Mouse (Mus musculus): Measurements from ENCODE around the gene Gpr160. TPM values are rescaled to one million over a fixed set of nuclear protein-coding genes. Genes with fewer than 3 reads are reported as not detected.
"Not testable (repeated sequence)": the region's sequence is repeated elsewhere in the genome, so short reads cannot be mapped to it uniquely, and the experiment has no call there.

The Gpr160 gene
- 1 to 10 TPM in 3 of 4 experiments, under 1 TPM in 1; 0.43 to 3.3 (median 2.2) TPM for total RNA-seq (2022)

DNA sequence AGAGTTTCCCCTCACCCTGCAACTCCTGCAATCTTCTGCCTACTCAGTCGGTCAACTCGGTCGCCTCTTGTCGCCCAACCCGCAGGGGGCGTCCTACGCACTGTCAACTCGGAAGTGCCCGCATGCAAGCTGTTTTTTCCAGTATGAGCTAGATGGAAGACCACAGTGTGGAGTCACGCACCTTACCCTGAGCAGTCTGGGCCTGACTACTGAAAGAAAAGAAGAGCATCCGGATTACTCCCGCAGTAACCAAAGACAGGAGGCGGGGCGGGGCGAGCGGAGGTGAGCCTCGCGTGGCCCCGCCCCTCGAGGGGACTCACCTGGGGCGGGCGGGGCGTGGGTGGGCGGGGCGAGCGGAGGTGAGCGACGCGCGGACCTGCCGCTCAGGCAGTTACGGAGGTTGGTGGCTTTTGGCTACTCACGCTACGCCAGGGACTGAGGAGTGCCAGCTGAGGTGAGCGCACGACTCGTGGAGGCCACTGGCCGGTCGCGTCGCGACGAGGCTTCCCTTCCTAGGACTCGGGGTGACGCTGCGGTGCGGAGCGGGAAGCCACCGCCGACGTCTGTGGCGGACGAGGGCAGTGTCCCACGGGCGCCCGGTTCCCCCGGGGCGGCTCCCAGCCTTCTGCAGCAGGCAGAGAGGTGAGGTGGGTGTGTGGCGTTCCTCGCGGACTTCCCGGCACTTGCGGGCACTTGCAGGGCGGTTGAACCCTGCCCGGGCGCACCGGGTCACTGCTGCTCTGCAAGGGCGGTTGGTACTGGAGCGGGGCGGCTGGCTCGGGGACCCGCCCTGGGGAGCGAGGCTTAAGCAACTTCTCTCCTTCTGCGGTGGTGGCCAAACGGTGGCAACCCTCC, at the start of gene Gpr160:
Gpr160 (plus strand) TSS at position 347 of the 855 bp plus-strand sequence.
- DNase-seq (ENCODE audit: low spot score in 2 of 2), result peak; percentile 22 to 59

DNA sequence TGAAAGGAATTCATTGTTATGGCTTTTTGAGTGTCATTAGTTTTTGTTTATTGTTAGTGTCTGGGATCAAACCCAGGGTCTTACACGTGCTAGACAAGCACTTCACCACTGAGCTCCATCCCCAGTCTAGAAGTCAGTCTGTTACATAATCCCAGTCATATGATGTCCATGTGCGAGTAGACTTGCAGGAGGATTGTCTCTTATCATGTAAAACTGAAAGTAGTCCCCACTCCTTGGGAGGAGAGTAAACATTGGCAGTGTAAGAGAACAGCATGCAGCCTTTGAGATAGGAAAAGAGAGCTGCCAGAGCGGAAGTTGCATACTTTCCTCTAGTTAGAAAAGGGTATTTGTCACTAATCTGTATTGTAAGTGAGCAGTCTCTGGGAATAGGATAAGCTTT, 42.9 kb upstream of the Gpr160 start:
- DNase-seq (ENCODE audit: low spot score in 2 of 2), result no peak

DNA sequence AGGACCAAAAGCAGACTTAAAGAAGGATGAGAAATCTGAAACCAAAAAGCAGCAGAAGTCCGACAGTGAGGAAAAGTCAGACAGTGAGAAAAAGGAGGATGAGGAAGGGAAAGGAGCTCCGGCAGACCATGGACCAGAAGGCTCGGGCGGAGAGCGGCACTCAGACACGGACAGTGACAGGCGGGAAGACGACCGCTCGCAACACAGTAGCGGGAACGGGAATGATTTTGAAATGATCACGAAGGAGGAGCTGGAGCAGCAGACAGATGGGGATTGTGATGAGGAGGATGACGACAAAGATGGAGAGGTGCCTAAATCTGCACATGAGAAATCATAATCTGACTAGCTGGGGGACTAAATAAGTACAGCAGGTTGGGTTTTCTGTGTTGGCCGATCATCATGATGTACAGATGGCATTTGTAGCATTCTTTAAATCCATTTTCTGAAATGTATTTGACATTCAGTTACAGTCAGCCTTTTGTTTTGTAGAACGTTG, 37.1 kb upstream of the Gpr160 start:
- DNase-seq (ENCODE audit: low spot score in 2 of 2), result peak; percentile 15 to 22

DNA sequence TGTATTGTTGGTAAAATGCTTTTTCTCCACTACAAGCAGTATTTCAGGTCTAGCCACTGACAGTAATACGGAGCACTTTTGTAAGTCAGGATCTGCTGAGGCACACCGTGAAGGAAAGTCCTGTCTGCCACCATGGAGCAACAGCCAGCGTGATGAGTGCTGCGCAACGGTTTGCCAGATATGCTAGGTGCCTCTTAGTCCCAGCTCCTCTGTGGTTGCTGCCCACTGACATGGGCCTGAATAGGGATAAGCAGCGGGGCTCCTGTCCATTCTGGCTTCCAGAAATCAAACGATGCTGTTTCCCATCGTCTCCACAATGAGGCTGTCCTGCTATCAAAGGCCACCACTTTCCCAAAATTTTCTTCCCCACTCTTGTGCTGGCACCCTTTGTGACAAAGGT, 33.6 kb upstream of the Gpr160 start:
- DNase-seq (ENCODE audit: low spot score in 2 of 2), result no peak

DNA sequence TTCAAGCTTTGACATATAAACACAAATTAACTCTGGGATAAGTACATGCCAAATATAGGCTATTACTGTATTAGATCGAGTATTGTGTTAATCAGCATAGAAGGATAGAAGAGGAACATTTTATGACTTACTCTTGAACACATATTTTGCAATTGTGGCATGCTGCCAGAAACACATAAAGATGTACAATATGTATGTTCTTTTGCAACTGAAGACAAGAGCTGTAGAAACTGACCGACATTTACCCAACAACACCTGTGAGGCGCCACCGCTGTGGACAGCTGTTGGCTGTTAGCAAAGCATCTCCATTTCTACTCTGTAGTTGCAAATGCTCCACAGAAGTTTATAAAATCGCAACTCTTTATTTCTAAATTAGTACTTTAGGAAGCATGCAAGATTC, 29.7 kb upstream of the Gpr160 start:
- no peak for DNase-seq (ENCODE audit: low spot score in 2 of 2)

DNA sequence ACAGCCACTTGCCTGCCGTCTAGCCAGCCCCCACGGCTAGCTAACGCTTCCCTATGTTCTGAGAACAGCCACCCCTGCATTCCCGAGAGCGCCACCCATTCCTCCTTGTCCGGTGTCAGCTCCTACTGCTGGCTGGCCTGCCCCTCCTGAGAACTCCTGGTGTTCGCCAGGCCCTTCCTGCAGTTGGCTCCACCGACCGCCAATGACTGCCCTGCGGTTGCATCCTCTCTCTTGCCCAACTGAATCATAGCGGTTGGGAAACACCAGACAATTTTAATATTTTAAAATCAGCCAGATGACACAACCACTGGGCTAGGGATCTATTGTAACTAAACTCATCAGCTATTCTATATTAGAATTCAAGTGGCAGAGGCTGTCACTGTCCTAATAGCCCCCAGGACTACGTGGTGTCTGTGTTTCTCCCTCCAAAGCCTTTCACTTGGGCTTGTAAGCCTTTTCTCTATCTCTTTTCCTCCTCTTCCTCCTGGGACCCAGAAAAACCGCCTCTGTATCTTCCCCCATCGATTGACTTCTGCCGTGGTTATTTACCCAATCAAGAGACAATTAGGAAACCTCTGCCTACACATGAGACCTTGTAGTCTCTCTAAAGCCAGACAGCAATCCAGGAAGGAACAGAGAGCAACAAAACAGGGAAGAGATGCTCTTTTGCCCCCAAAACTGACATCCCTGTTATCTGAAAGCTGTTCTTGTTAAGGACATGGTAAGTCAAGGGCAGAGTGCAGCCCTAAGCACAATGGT, 23.7 kb upstream of the Gpr160 start:
- no peak for DNase-seq (ENCODE audit: low spot score in 2 of 2)

DNA sequence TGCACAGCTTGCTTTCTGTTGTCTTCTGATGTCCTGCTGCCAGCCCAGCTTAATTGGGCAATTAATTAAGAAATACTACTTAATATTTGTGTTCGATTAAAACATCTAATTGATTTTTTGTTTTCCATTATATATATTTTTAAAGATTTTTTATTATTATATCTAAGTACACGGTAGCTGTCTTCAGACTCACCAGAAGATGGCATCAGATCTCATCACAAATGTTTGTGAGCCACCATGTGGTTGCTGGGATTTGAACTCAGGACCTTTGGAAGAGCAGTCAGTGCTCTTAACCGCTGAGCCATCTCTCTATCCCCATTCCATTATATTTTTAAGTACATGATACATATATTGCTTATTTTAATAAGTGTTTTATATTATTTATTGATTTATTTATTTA, 22.5 kb upstream of the Gpr160 start:
- DNase-seq (ENCODE audit: low spot score in 2 of 2), result no peak

DNA sequence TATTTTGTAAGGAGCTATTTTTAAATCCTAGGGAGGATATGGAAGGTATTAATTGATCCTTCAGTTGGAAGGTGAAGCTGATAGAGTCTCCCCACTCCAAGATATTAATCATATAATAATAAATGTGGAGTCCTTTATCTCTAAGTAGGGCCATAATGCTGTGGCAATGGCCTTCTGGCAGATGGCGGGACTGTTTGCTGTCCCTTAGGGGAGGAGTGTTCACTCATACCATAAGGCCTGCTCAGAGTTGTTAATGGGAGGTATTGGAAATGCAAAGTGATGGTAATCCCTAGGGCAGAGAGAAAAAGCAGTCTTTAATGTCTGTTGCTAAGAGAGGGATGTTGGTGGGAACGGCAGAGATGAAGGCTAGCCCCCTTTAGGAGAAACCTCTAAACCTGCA, 10.0 kb upstream of the Gpr160 start:
- DNase-seq (ENCODE audit: low spot score in 2 of 2), result no peak

DNA sequence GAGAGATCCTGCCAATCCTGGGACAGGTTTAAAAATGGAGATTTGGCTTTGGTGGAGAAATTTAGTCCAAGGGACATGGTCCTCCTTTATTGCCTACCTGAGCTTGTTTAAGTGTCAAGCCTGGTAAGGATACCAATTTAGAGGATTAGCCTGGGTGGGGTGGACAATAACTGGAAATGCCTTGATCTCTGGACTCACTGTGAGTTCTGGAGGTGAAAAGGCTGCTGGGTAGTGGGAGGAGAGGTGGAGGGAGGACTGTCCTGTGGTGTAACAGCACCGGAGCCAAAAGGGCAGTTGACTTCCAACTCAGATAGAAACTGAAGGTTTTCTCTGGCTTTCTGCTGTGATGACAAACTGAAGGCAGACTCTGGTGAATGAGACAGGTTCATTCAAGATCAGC, 8.3 kb upstream of the Gpr160 start:
- no peak for DNase-seq (ENCODE audit: low spot score in 2 of 2)

DNA sequence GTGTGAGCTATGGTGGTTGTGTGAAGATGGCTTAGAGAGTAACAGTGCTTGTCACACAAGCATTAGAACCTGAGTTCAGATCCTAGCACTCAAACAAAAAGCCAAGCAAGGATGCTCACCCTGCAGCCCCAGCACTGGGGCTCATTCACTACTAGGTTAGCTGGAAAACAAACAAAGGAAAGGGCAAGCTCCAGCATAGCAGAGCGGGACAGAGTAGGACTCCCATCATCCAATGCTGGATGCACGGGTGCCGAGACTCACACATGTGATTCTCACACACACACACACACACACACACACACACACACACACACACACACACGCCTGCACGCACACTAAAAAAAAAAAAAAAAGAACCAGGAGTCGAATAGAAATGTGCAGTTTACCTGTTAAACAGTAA, 4.3 kb upstream of the Gpr160 start:
- no peak for DNase-seq (ENCODE audit: low spot score in 2 of 2)

DNA sequence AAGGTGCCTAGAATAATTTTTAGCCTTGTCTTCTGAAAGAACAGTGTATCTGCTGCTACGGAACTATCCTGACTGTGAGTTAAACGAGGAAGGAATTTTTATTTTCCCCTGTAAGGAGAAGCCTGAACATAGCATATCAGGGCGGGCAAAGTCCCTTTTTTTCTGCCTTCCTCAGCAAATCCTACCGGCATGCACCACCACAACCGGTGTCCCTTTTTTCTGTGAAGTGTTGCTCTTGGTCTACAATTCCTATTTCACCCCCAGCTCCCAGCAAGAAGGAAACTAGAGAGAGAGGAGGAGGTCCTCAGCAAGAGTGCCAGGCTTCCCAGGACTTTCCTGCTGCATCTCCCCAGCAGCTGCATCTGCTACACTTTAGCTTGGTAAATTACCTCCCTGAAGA, 2.2 kb upstream of the Gpr160 start:
- no peak for DNase-seq (ENCODE audit: low spot score in 2 of 2)

DNA sequence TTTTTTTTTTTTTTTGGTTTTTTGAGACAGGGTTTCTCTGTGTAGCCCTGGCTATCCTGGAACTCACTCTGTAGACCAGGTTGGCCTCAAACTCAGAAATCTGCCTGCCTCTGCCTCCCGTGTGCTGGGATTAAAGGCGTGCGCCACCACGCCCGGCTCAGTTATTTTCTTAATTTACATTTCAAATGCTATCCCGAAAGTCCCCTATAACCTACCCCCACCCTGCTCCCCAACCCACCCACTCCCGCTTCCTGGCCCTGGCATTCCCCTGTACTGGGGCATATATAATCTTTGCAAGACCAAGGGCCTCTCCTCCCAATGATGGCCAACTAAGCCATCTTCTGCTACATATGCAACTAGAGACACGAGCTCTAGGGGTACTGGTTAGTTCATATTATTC, 3.8 kb downstream of the Gpr160 start:
- DNase-seq (ENCODE audit: low spot score in 2 of 2), result not testable (repeated sequence)

DNA sequence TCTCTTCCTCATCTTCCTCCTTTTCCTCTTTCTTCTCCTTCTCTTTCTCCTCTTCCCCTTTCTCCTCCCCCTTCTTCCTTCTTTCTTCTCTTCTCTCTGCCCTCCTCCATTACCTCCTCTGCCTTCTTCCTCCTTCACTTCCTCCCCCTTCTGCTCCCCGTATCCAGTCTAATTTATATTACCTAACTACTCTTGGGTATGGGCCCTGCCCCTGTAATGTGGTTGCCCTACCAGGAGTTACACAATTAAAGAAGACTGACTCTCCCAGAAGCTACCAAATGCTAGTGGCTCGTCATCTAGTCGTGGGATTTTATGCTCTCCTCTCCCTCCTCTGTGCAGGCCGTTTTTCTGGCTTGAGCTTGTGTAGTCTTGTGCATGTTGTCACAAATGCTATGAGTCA, 5.0 kb downstream of the Gpr160 start:
- no peak for DNase-seq (ENCODE audit: low spot score in 2 of 2)

DNA sequence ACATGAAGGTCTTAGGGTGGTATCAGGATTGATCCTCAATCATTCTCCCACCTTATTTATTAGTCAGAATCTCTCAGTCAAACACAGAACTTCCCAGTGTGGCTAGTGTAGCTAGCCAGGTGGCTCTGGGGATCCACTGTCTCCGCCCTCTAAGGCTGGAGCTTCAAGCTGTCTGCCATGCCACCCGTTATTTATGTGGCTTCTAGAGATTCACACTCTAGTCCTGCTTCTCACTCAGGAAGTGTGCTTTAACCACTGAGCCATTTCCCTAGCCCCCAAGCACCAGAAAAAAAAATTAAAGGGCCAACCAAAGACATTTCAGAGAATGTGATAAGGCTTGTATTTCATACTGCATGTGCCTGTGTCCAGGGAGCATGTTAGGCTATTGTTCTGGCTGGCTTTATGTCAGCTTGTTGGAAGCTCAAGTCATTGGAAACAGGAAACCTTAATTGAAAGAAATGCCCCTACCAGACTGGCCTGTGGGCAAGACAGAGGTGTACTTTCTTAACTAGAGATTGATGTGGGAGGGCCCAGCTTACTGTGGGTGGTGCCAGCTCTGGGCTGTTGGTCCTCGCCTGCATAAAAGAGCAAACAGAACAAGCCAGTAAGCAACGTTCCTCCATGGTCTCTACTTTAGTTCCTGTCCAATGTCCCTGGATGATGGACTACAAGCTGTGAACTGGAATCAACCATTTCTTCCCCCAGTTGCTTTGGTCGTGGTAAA, 8.1 kb downstream of the Gpr160 start:
- no peak for DNase-seq (ENCODE audit: low spot score in 2 of 2)

DNA sequence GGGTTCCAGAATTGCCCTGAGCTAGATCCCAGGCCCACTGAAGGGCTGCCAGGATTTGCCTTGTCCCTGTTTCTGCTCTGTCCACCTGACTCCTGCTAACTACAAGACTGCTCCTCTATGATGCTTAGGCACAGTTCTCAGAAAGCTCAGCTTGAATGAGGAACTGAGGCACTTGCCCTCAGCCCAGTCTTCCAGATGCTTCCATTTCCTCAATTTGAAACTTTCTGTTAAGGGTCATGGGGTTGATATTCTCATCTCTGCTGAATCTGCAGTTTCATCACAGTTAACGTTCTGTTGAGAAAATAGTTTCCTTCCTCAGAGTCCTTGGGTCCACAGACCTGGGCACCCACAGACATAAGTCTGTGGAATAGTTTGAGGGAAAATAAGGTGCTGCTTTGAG, 8.9 kb downstream of the Gpr160 start:
- DNase-seq (ENCODE audit: low spot score in 2 of 2), result no peak

DNA sequence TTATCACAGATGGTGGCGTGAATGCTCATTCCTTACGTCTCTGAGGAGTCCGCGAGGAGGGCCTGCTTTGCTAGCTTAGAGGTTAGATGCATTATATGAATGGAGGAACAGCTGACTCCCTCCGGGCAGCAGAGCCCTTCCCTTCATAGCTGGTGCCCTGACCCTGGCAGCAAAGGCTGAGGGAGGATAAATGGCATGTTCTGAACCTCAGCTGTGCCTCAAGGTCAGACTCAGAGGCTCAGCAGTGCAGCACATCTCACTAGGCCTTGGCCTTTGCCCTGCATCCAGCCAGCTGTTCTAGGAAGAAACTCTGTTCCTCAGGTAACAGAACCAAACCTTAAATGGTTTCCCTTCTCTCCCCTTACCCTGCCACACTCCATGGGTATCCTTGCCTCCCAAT, 12.4 kb downstream of the Gpr160 start:
- no peak for DNase-seq (ENCODE audit: low spot score in 2 of 2)

DNA sequence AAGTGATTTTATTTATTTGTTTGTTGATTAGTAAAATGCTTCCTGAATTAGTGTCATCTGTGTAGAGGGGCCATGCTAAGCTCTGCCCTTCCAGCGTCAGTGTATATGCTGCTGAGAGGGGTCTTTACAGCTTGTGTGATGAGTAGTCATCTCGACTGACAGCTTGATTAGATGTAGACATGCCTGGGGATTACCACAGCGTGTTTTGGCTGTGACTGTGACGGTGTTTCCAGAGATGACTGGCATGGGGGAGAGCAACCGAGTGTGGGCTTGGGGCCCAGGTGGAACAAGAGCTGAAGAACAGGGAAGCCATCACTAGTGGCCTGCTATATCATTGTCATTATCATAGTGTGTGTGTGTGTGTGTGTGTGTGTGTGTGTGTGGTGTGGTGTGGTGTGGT, 12.9 kb downstream of the Gpr160 start:
- no peak for DNase-seq (ENCODE audit: low spot score in 2 of 2)

DNA sequence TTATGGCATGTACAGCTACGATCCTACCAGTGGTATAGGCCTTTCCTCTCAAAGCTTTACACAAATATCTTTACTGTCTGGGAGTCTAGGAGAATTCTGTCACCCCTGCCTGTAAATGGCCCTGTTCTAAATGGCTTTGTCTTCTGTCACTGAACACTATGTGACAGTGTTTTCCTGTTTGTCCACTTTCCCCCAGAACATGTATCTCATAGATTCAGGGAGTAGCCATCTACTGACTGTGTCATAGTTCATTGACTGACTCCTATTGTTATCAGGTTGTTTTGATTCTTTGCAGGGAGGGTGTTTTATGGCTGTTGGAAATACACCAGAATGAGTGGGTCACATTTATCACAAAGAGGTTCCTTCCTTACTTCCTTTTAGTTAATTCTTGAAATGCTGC, 14.2 kb downstream of the Gpr160 start:
- no peak for DNase-seq (ENCODE audit: low spot score in 2 of 2)

DNA sequence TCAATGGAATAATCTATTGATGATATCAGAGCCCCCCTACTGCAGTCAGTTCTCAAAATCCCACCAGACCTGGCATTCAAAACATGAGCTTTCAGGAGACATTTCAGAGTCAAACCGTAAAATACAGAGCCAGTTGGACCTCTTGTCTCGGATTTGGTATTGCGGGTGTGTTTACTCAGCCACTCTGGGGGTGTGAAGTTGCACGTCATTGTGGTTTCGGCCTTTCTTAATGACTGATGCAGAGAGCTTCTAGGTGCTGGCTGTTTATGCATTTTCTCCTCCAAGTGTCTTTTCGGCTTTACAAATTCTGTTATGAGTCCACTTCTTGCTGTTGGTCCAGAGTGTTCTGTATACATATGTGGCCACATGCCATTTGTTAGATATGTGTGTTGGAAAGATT, 21.0 kb downstream of the Gpr160 start:
- DNase-seq (ENCODE audit: low spot score in 2 of 2), result no peak

DNA sequence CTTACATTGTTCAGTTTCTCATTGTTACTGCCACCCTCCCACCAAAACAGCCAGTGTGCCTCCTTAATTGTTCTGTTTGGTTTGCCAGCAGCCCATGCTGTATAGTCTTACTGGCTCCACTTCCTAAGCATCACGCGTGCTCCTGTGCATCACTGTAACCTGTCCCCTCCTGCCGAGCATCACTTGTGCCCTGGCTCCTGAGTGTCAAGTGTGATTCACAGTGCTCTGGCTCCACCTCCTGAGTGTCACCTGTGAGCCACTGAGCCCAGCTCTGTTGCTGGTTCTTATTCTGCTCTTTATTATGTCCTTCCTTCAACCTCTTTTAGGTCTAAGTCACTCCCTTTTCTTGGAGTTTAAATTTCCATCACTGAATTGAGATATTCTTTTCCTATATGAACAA, 31.7 kb downstream of the Gpr160 start:
- no peak for DNase-seq (ENCODE audit: low spot score in 2 of 2)

DNA sequence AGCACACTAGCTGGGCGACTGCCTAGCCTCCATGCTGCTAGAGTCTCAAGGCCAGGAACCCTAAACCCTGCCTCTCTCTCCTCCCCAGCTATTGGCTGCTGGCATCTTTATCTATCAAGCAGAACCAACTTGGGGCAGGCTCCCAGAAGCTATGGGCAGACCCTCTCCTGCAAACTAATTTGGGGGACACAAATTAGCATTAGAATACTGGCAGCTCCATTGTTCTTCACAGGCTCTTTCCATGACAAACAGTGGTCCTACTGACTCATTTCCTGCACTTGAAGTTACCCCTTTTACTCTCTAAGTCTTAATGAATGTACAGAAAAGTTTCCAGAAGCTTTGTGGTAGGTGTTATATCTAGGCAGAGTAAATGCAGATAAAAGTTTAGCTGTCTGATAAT, 33.3 kb downstream of the Gpr160 start:
- DNase-seq (ENCODE audit: low spot score in 2 of 2), result no peak

DNA sequence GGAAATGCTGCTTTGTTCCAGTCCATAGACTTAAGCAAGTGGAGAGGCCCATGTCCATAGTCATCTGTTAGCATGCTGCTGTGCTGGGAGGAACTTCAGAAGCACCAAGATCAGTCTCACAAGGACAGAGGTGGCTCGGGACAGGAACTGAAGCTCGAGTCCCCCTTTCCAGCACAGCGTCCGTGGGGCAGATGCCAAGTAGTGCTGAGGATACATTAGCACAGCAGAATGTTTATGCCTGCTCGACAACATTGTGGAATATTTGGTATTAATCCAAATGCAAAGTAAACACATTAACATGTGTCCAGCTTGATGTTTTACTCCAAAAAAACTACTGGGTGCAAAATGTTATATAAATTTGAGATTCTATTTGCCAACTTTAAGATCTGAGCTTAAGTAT, 41.0 kb downstream of the Gpr160 start:
- no peak for DNase-seq (ENCODE audit: low spot score in 2 of 2)

All from layer of hippocampus, adult 8-10 months (tissue).